Mouse (Mus musculus) midbrain, embryonic 12.5 days (tissue): Measurements from ENCODE around the gene Zic4. TPM values are rescaled to one million over a fixed set of nuclear protein-coding genes. Genes with fewer than 3 reads are reported as not detected.

Source experiments
- ATAC-seq: fragments of 200-750 bp; cut with Nextera tagmentation; 2 replicates; pipeline ENCODE4 v1.8.0; 2017; ENCODE audit warnings: low read depth, moderate TSS enrichment, moderate library complexity; ENCODE audit not compliant: low FRiP score
- H3K27ac ChIP-seq: fragments of 300-500 bp; sonication (generic); replicated peaks from 2 replicates; pipeline ENCODE4 v1.5.1; 2016; ENCODE audit warnings: mild to moderate bottlenecking
- H3K27me3 ChIP-seq: fragments of 300-500 bp; sonication (generic); 2 replicates; pipeline ENCODE4 v1.6.1; 2016; ENCODE audit warnings: mild to moderate bottlenecking
- H3K36me3 ChIP-seq: fragments of 300-500 bp; sonication (generic); 2 replicates; pipeline ENCODE4 v1.6.1; 2016
- H3K4me1 ChIP-seq: fragments of 300-500 bp; sonication (generic); 2 replicates; pipeline ENCODE4 v1.6.1; 2016
- H3K4me2 ChIP-seq: fragments of 300-500 bp; sonication (generic); replicated peaks from 2 replicates; pipeline ENCODE4 v1.6.1; 2016; ENCODE audit warnings: mild to moderate bottlenecking, moderate library complexity
- H3K4me3 ChIP-seq: fragments of 300-500 bp; sonication (generic); 2 replicates; pipeline ENCODE4 v1.5.1; 2016; ENCODE audit warnings: mild to moderate bottlenecking
- H3K9ac ChIP-seq: fragments of 300-500 bp; sonication (generic); replicated peaks from 2 replicates; pipeline ENCODE4 v1.6.1; 2016; ENCODE audit warnings: mild to moderate bottlenecking, moderate library complexity
- H3K9me3 ChIP-seq: fragments of 300-500 bp; sonication (generic); 2 replicates; pipeline ENCODE4 v1.6.1; 2016; ENCODE audit warnings: mild to moderate bottlenecking
- WGBS: fragments of 180-500 bp; shearing (Covaris S2); methylation state at CpG from one replicate; pipeline ENCODE4 v1.1.7; 2016; 5-methylcytosine and 5-hydroxymethylcytosine counted together
- polyA plus RNA-seq: library from polyadenylated mRNA; unstranded; fragments of >200 nt; fragmentation: Nextera tagmentation; extraction: Ambion mirVana; gene quantifications from 2 replicates; pipeline ENCODE4 v1.2.1, GENCODE M21; 2016

Zic4 gene
- polyA plus RNA-seq, 1 experiment from 2014 or later, result 44.6 TPM

- peak overlapping the region; percentile 79 for H3K4me3 ChIP-seq
- no peaks in the 10 kb centered on the region for H3K36me3 ChIP-seq
- WGBS, result under 1% methylated on average over 29 of the region's 42 CpGs
- ATAC-seq, result peak; percentile 32
- H3K4me1 ChIP-seq, result peaks cover 9% of the 10 kb centered on the region; the same call in 1 of the 2 replicates
- no peaks in the 10 kb centered on the region for H3K9me3 ChIP-seq
- H3K9ac ChIP-seq, result peak overlapping the region; percentile 92
- peaks cover 63% of the 10 kb centered on the region for H3K27me3 ChIP-seq
- peak overlapping the region; percentile 94 for H3K27ac ChIP-seq
- peak overlapping the region; percentile 51 for H3K4me2 ChIP-seq
Observed at GRCm38 (mm10) chr9:91364971-91365501, 2.8 kb downstream of the Zic4 start.

GRCm38 (mm10) chr9:91365664-91366063 is 3.5 kb downstream of the Zic4 start, which contains the start of gene Zic1:
Zic1 (minus strand) TSS chr9:91365810.
- Histone ChIP-seq H3K27me3 (peaks cover 69% of the 10 kb centered on the region), H3K9ac (peak within 1 kb of the TSS; percentile 92), H3K36me3 (no peaks in the 10 kb centered on the region), H3K4me2 (peak within 1 kb of the TSS; percentile 51), H3K4me1 (peaks cover 9% of the 10 kb centered on the region; the same call in 1 of the 2 replicates), H3K4me3 (peak within 1 kb of the TSS; percentile 79), H3K27ac (peak within 1 kb of the TSS; percentile 94), H3K9me3 (no peaks in the 10 kb centered on the region)
- peak; percentile 84 for ATAC-seq
- WGBS, result under 1% methylated on average over 33 of the region's 33 CpGs

- Histone ChIP-seq H3K9me3 (no peaks in the 10 kb centered on the region), H3K27me3 (peaks cover 77% of the 10 kb centered on the region), H3K4me1 (peaks cover 9% of the 10 kb centered on the region; the same call in 1 of the 2 replicates), H3K4me2 (peak overlapping the region; percentile 51), H3K36me3 (no peaks in the 10 kb centered on the region), H3K9ac (peak overlapping the region; percentile 57), H3K4me3 (peak overlapping the region; percentile 79), H3K27ac (peak overlapping the region; percentile 94)
- WGBS, result under 1% methylated on average over 16 of the region's 18 CpGs
- peak; percentile 38 for ATAC-seq
Observed at GRCm38 (mm10) chr9:91366226-91366998, 4.2 kb downstream of the Zic4 start.

- Histone ChIP-seq H3K9ac (peak overlapping the region; percentile 57), H3K9me3 (no peaks in the 10 kb centered on the region), H3K27me3 (peaks cover 83% of the 10 kb centered on the region), H3K4me2 (peak overlapping the region; percentile 51), H3K4me1 (peaks cover 9% of the 10 kb centered on the region; the same call in 1 of the 2 replicates), H3K27ac (peak overlapping the region; percentile 94), H3K4me3 (peak overlapping the region; percentile 79), H3K36me3 (no peaks in the 10 kb centered on the region)
- no peak for ATAC-seq
- under 1% methylated on average over 30 of the region's 30 CpGs for WGBS
Observed at GRCm38 (mm10) chr9:91366999-91367811, 5.0 kb downstream of the Zic4 start.

- 3% methylated on average over 3 of the region's 3 CpGs for WGBS
- Histone ChIP-seq H3K9ac (peak overlapping the region; percentile 57; the same call in 1 of the 2 replicates), H3K27me3 (peaks cover 88% of the 10 kb centered on the region), H3K4me2 (peak overlapping the region; percentile 51), H3K9me3 (no peaks in the 10 kb centered on the region), H3K27ac (peak overlapping the region; percentile 94), H3K4me3 (peak overlapping the region; percentile 79), H3K4me1 (peaks cover 9% of the 10 kb centered on the region; the same call in 1 of the 2 replicates), H3K36me3 (no peaks in the 10 kb centered on the region)
- no peak for ATAC-seq
Observed at GRCm38 (mm10) chr9:91368150-91368549, 5.9 kb downstream of the Zic4 start.

GRCm38 (mm10) chr9:91368946-91369292 is 6.7 kb downstream of the Zic4 start:
- Histone ChIP-seq H3K27ac (peak overlapping the region; percentile 94), H3K36me3 (no peaks in the 10 kb centered on the region), H3K4me2 (peak overlapping the region; percentile 51), H3K27me3 (peaks cover 85% of the 10 kb centered on the region), H3K4me3 (peak overlapping the region; percentile 79), H3K9me3 (no peaks in the 10 kb centered on the region), H3K9ac (peak overlapping the region; percentile 57), H3K4me1 (peaks cover 9% of the 10 kb centered on the region; the same call in 1 of the 2 replicates)
- ATAC-seq, result no peak
- 7% methylated on average over 13 of the region's 13 CpGs for WGBS

GRCm38 (mm10) chr9:91369293-91369991 is 7.2 kb downstream of the Zic4 start:
- H3K4me1 ChIP-seq, result peaks cover 9% of the 10 kb centered on the region; the same call in 1 of the 2 replicates
- H3K4me2 ChIP-seq, result peak overlapping the region; percentile 51
- no peaks in the 10 kb centered on the region for H3K36me3 ChIP-seq
- 4% methylated on average over 25 of the region's 26 CpGs for WGBS
- H3K9ac ChIP-seq, result peak overlapping the region; percentile 57
- ATAC-seq, result no peak
- H3K4me3 ChIP-seq, result peak overlapping the region; percentile 79
- H3K9me3 ChIP-seq, result no peaks in the 10 kb centered on the region
- peaks cover 84% of the 10 kb centered on the region for H3K27me3 ChIP-seq
- peak overlapping the region; percentile 94 for H3K27ac ChIP-seq

GRCm38 (mm10) chr9:91370191-91370708 is 8.0 kb downstream of the Zic4 start:
- H3K27ac ChIP-seq, result peak overlapping the region; percentile 94
- peak overlapping the region; percentile 51 for H3K4me2 ChIP-seq
- peak overlapping the region; percentile 57 for H3K9ac ChIP-seq
- H3K36me3 ChIP-seq, result no peaks in the 10 kb centered on the region
- peak overlapping the region; percentile 79 for H3K4me3 ChIP-seq
- WGBS, result 18% methylated on average over 6 of the region's 6 CpGs
- ATAC-seq, result no peak
- no peaks in the 10 kb centered on the region for H3K9me3 ChIP-seq
- H3K27me3 ChIP-seq, result peaks cover 85% of the 10 kb centered on the region
- H3K4me1 ChIP-seq, result peaks cover 5% of the 10 kb centered on the region; the same call in 1 of the 2 replicates

GRCm38 (mm10) chr9:91371011-91371410 is 8.8 kb downstream of the Zic4 start:
- no peaks in the 10 kb centered on the region for H3K36me3 ChIP-seq
- peak overlapping the region; percentile 57 for H3K9ac ChIP-seq
- H3K4me1 ChIP-seq, result peaks cover 5% of the 10 kb centered on the region; the same call in 1 of the 2 replicates
- no peaks in the 10 kb centered on the region for H3K9me3 ChIP-seq
- H3K4me2 ChIP-seq, result peak overlapping the region; percentile 51
- peak overlapping the region; percentile 94 for H3K27ac ChIP-seq
- H3K27me3 ChIP-seq, result peaks cover 88% of the 10 kb centered on the region
- peak overlapping the region; percentile 79 for H3K4me3 ChIP-seq
- ATAC-seq, result no peak

GRCm38 (mm10) chr9:91371608-91372007 is 9.4 kb downstream of the Zic4 start:
- peak overlapping the region; percentile 51 for H3K4me2 ChIP-seq
- 12% methylated on average over 4 of the region's 4 CpGs for WGBS
- no peak for ATAC-seq
- peak overlapping the region; percentile 94 for H3K27ac ChIP-seq
- H3K4me1 ChIP-seq, result peaks cover 5% of the 10 kb centered on the region; the same call in 1 of the 2 replicates
- no peaks in the 10 kb centered on the region for H3K9me3 ChIP-seq
- H3K36me3 ChIP-seq, result no peaks in the 10 kb centered on the region
- peaks cover 88% of the 10 kb centered on the region for H3K27me3 ChIP-seq
- H3K4me3 ChIP-seq, result peak overlapping the region; percentile 79; the same call in 1 of the 2 replicates
- no peak overlapping the region; the same call in 1 of the 2 replicates for H3K9ac ChIP-seq
